Mouse (Mus musculus): Measurements from ENCODE around the gene Crygb. TPM values are rescaled to one million over a fixed set of nuclear protein-coding genes. Genes with fewer than 3 reads are reported as not detected.

Crygb gene
- total RNA-seq (2021): not detected
- long read RNA-seq, experiment 1: 0 reads
- long read RNA-seq, experiment 2: 0 reads

- no peak for DNase-seq
Measured at GRCm38 (mm10) chr1:65082188-65082587, at the start of gene Crygb. Gene Crygb (minus strand): TSS chr1:65082288.

GRCm38 (mm10) chr1:65131671-65132070 lies 49.6 kb upstream of the Crygb start:
- DNase-seq: no peak

GRCm38 (mm10) chr1:65130226-65130625 lies 48.1 kb upstream of the Crygb start:
- DNase-seq: no peak

GRCm38 (mm10) chr1:65129634-65130180 lies 47.6 kb upstream of the Crygb start:
- no peak for DNase-seq

GRCm38 (mm10) chr1:65122574-65123372 lies 40.7 kb upstream of the Crygb start, which contains the start of gene D630023F18Rik:
Gene D630023F18Rik (minus strand): TSS chr1:65123214.
- no peak for DNase-seq

GRCm38 (mm10) chr1:65119438-65119837 lies 37.4 kb upstream of the Crygb start, which contains the start of gene Gm28845:
Gene Gm28845 (minus strand): TSS chr1:65119558.
- no peak for DNase-seq

GRCm38 (mm10) chr1:65118150-65118913 lies 36.2 kb upstream of the Crygb start:
- no peak for DNase-seq

GRCm38 (mm10) chr1:65113536-65114172 lies 31.6 kb upstream of the Crygb start:
- no peak for DNase-seq

- DNase-seq: no peak
Measured at GRCm38 (mm10) chr1:65112807-65113196, 30.7 kb upstream of the Crygb start.

GRCm38 (mm10) chr1:65112031-65112806 lies 30.1 kb upstream of the Crygb start:
- peak; percentile 67 for DNase-seq

- no peak for DNase-seq
Measured at GRCm38 (mm10) chr1:65109756-65110435, 27.8 kb upstream of the Crygb start.

- DNase-seq: no peak
Measured at GRCm38 (mm10) chr1:65109196-65109595, 27.1 kb upstream of the Crygb start.

GRCm38 (mm10) chr1:65107654-65108279 lies 25.7 kb upstream of the Crygb start:
- no peak for DNase-seq

GRCm38 (mm10) chr1:65103273-65103672 lies 21.2 kb upstream of the Crygb start, which contains the start of gene Cryga:
Gene Cryga (minus strand): TSS chr1:65103373.
- no peak for DNase-seq

- no peak for DNase-seq
Measured at GRCm38 (mm10) chr1:65096953-65097352, 14.9 kb upstream of the Crygb start.

GRCm38 (mm10) chr1:65091566-65091965 lies 9.5 kb upstream of the Crygb start:
- DNase-seq: no peak

- DNase-seq: no peak
Measured at GRCm38 (mm10) chr1:65090370-65090769, 8.3 kb upstream of the Crygb start.

GRCm38 (mm10) chr1:65088567-65089356 lies 6.7 kb upstream of the Crygb start:
- DNase-seq: no peak

- no peak for DNase-seq
Measured at GRCm38 (mm10) chr1:65075607-65076006, 6.5 kb downstream of the Crygb start.

GRCm38 (mm10) chr1:65073589-65073988 lies 8.5 kb downstream of the Crygb start, which contains the start of gene Crygc:
Gene Crygc (minus strand): TSS chr1:65073689.
- no peak for DNase-seq

Measured in gastrocnemius, postnatal 10 days (tissue).